Mouse (Mus musculus): ENCODE measurements around the gene Rora. TPM values are rescaled to one million over a fixed set of nuclear protein-coding genes. Genes with fewer than 3 reads are reported as not detected.

The Rora gene
- 100 to 1,000 TPM; 103 to 117 (median 104) TPM for total RNA-seq (2022)

DNA sequence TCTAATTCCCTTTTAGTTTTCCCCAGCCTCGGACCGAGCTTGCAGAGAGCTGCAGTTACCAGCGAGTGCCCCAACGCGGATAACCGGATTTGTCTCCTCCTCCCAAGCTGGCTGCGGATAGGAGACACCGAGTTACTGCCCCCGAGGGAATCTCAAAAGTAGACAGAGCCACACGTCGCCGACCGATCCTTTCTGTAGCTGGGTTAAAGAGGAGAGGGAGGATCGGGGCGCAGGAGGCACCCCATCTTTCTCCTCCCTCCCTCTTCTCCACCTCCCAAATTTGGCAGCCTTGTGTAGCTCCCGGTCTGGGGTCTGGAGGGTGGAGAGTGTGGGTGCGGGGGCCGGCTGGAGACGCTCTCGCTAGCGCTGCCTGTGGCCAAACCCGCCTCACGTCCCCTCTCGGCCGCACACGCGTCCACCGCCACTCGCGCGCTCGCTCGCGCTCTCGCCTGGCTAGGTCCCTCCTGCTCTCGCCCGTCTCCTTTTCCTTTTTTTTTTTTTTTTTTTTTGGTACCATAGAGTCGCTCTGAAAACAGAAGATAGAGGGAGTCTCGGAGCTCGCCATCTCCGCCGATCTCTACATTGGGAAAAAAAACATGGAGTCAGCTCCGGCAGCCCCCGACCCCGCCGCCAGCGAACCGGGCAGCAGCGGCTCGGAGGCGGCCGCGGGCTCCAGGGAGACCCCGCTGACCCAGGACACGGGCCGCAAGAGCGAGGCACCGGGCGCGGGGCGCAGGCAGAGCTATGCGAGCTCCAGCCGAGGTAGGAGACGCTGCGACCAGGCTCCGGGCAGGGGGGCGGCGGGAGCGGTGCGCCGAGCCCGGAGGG is at the start of gene Rora:
Gene Rora (plus strand): TSS at position 576 of the 828 bp plus-strand sequence.
- DNase-seq (ENCODE audit: low spot score in 2 of 2): peak; percentile 40 to 50

DNA sequence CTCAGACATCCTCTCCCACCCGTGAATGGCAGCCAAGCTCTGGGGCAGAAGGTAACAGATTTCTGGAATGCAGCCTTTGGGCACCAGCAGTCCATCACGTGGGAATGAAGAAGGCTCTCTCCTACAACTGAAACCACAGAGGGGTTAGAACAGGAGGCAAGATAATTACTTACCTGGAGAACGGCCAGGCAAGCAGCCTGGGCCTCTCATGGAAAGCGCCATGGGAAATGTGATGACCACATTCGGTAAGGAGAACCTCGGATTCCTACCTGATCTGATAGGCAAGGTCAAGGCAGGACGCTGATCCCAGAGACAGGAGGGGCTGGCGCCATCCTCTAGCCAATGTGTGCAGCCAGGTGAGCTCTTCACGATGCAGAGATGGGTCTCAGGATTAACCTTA is 39.6 kb upstream of the Rora start:
- no peak for DNase-seq (ENCODE audit: low spot score in 2 of 2)

DNA sequence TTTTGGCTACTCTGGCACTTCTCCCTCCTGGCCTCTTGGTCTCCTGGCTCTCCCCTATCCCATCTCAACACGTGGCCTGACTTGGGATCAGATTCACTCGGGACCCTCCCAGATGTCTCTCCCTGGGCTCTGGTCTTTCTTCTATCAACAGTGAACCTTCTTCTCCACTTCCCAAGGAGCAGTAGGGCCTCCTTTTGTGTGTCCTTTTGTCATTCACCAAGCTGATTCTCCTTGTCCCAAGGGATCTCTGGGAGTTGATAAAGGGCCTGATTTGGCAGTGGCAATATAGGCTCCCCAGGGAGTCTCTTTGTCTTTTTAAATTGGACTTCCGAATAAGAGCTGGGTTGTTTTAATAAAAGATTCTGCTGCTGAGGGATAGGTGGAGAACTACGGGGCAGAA is 36.5 kb upstream of the Rora start:
- no peak for DNase-seq (ENCODE audit: low spot score in 2 of 2)

DNA sequence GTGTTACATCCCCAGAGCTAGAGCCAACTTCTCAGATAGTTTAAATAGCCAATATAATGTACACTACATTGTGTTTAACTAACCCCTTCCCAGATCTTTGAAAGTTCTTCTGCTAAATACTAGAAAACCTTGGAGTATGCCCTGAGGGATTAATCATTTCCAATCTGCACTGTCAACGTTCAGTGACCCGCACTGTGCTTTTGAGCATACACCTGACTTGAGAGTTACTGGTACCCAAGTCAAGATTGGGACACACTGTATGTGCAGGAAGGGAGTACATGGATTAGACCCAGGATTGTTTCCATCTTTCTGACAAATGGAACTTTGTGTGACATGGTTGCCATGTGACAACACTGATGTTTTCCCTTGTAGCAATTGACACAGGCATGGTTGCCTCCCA is 33.5 kb upstream of the Rora start:
- DNase-seq (ENCODE audit: low spot score in 2 of 2): no peak

DNA sequence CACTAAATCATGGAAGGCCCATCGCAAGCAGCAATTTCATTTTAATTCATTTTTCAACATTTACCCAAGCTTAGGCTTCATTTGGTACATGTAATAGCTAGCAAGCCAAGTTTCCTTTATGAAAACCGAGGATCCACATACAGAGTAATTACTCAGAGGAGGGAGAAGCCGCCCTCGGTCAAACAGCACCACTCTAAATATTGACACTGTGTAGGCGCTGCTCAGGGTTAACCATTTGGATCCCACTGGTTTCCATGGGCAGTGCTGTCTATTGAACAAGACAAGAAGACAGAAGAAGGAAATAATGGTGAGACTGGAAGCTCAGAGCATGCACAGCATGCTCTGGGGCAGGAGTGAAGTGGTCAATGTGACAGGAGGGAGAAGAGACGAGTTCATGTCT is 33.1 kb upstream of the Rora start:
- DNase-seq (ENCODE audit: low spot score in 2 of 2): no peak

DNA sequence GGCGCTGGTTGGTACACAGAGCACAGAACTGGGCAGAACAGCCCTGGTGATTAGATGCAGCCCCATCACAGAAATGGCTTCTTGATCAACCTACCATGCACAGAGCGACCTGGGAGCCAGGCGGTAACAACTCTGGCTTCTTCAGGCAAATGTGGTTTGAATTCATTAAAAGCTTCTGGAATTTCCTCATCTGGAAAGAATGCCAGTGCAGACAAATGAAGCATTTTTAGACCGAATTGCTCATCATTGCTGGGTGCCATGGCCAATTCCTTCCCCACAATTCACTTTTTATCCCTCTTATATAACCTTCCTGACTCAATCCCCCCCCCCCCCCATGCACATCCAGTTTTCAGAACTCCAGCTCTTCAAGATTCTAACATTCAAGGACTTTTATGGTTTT is 28.6 kb upstream of the Rora start:
- no peak for DNase-seq (ENCODE audit: low spot score in 2 of 2)

DNA sequence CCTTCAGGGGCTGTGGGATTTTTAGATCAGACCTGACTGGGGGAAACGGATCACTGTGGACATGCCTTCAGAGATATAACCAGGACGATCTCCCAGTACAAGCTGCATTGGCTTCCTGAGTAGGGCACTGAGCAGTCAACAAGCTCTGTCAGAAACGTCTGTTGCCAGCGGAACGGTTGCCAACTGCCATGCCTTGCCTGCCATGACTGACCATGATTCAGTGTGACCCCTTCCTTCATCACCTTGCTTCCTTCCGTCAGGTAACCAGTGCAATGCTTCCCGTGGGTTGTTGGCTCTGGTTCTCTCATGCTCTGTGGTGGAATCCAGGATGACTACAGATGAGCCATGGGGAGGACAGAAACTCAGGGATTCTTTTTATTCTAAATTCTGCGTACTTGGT is 16.3 kb upstream of the Rora start:
- no peak for DNase-seq (ENCODE audit: low spot score in 2 of 2)

DNA sequence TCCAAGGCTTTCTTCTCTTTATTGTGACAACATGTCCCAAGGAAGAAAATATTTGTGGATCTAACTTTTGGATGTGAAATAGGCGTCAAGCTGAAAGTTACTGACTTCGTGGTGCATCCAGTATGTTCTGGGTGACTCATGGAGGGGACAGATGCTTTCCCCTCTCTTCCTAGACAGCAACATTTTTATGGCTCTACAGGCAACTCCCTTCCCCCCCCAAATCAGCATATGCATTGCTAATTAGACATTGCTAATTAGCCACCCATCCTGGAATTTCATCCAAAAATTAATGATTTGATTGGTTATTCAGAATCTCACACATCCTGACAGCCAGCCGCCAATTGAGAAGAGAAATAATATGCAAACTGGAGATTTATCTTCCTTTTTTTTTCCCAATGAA is 12.5 kb upstream of the Rora start:
- no peak for DNase-seq (ENCODE audit: low spot score in 2 of 2)

DNA sequence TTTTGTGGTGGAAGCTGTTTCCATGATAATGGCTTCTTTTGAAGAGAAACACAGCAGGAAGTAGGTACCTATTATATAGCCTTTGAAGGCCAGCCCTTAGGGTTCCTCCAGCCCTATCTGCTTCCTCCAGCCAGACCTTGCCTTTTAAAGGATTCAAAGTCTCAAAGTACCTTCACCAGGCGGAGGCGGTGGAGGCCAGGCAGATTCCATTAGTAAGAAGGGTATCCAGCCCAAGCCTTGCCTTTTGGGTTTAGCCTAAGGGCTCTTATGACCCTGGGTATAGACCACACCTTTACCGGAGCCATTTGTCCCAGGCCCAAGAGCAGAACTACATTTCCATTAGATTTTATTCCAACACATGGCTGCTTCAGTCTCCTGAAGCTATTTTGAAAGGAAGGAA is 5.5 kb upstream of the Rora start:
- DNase-seq (ENCODE audit: low spot score in 2 of 2): no peak

DNA sequence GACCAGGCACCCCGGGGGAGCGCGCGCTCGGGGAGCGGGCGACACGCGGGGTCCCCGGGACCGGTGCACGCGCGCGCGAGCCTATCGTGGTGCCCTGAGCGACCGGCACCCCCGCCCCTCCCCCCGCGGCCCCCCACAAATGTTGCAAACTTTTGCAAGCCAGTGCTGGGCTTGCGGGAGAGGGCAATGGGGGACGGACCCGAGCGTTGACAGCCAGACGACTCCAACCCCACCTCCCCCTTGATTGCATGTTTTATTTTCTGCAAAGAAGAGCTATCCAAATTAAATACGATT is 400 bp downstream of the Rora start:
- no peak for DNase-seq (ENCODE audit: low spot score in 2 of 2)

DNA sequence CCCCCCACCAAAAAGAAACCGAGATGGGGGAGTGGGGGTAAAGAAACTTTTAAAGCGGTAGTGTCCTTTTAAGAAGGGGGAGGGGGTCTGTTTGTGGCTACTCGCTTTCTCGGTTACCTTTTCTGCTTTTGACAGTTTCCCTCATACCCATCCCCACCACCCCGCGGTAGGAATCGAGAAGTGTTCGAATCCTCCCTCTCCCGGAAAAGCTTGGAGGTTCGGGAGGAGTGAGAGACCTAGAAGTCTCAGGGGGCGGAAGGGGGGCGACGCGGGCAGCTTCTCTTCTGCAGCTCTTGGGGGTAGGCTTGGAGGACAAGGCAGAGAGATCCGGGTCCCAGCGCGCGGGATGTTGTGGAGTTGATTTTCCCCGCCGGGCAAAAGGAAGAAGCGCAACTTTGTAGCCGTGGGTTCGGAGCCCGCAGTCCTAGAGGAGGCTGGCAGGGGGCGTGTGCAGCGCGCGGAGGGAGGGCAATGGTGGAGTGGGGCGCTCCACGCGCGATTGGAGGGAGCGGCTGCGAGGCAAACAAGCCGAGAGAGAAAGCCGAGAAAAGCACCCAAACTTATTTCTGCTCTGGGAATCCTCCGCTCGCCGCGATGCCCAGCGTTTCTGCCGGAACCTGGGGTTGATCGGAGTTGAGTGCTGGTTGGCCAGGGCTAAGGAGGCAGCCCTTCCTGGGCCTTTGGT is 889 bp downstream of the Rora start:
- DNase-seq (ENCODE audit: low spot score in 2 of 2): peak; percentile 3 to 14

DNA sequence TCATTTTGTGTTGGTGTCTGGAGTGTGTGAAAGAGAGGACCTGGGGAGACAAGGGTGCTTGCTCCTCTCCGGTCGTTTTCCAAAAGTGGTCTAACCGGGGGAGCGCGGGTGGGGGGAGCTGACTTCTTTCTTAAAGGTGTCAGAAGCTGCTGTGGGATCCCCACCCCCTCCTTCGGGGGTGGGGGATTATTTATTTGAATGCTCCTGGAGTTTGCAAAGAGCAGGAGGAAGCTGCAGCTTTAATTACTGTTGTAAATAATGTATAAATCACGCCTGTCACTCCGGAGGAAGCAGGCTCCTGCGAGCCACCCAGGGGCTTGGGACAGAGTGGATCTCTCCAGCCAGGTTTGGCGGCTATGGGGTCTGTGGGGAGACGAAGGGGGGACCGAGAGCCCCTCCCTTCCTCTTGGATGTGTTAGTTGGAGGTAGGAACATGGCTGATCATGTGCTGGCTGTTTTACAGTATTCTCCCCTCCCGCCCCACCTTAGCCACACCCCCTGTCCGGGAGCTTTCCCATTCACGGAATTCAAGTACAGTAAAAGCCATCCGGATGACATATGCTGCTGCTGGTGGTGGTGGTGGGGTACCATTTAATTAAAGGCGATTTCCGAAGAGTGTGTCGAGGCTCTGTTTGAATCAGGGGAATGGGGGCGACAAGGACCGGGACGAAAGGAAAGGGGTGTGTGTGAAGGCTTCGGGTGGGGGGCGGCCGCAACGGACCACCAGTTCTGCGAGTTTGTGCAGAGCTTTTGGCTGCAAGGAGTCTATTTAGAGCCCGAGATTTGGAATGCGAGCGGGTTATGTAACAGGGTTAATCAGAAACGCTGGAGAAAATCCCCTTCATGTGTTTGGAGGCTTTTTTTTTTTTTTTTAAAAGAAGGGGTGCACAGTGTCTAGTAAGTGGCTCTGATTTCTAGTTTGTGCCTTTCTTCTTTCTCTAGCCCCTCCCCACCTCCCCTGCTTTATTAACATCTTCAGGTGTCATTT is 1.7 kb downstream of the Rora start:
- DNase-seq (ENCODE audit: low spot score in 2 of 2): peak; percentile 8 to 21

DNA sequence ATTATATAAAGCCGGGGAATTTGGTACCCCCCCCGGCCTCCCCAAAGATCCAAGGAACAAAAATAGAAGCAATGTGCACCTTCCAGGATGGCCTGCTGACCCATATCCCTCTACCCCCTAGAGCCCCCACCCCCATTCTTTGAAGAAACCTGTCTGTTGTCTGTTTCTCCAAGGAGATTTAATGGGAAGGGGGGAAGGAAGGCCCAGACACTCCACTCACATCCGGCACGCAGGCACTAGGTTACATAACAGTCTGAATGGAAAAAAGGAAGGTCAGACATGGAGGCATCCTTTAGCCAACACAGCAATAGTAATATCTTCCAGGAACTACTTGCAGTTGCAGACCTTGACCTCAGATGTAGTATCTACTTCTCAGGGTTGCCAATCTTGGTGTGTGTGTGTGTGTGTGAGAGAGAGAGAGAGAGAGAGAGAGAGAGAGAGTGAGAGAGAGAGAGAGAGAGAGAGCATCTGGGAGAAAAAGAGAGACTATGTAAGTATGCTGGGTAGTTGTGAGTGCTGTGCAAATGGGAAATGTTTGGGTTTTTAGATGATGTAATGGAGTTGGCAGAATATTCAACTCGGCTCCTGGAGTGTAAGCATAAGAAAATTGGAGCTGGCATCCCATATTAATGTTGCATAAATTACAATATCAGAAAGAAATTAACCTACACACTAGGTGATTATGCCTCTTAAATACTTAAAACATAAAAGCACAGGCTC is 2.6 kb downstream of the Rora start:
- DNase-seq (ENCODE audit: low spot score in 2 of 2): peak in 1 of 2 experiments; percentile 15

DNA sequence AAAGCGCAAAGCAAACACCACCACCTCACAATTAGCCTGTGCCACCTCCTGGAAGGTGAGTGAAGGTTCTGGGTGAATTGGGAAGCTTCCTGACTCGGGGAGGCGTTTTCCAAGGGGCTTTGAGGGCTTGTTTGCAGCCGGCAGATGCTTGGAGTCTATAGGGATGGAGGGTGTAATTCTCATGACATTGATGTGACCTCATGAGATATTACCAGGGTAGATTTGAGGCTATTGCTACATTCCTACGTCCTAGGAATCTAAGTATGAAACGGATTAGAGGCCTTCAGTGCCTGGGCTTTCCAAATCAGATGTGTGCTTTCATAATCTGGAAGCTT is 3.2 kb downstream of the Rora start:
- DNase-seq (ENCODE audit: low spot score in 2 of 2): no peak

DNA sequence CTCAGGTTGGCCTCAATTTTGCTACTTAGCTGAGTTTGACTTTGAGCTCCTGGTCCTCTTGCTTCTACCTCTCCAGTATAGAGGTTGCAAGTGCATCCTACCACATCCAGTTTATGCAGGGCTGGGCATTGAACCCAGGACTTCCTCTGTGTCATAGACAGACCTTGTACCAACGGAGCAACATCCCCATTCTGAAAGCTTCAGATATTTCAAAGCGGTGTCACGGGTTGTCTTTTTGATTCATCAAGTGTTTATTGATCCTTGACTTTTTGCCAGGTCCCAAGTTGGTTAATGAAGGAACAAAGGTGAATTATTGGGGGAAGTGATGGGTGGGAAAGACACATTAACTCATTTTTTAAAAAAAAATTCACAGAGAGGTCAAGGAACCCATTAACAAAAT is 17.1 kb downstream of the Rora start:
- no peak for DNase-seq (ENCODE audit: low spot score in 2 of 2)

DNA sequence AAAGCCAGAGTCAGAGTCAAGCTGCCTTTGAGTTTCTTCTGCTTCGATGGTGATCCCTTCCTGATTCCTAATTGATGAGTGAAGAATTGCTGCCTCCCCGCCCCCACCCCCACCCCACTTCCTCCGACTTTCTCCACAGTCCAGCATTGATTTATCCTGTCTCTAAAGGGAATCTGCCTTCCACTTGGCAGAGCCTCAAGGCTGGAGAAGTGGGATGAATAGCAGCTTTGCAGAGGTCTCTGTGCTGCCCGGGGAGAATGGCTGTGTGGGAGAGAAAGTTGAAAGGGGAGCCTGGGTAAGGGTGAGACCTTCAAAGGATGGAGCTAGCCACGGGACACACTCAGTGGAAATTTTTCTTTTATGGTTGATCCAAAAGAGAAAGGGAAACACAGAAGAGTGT is 18.9 kb downstream of the Rora start:
- no peak for DNase-seq (ENCODE audit: low spot score in 2 of 2)

DNA sequence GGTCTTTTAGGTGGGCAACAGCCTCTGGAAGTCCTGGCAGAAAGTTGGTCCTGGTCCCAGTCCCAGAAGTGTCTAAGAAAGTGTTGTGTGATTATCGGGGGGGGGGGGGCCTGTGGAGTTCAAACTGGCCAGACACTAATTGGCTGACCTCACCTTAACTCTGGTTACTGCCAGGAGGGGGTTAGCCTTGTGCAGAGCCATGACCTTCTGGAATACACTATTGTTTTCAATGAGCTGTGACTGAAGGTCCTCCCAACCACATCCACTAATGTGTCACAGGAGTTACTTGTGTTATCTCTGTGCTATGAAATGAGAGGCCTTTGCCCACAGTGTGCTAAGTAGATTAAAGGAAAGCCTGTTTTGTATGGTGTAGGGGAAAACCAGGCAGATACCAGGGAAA is 19.6 kb downstream of the Rora start:
- DNase-seq (ENCODE audit: low spot score in 2 of 2): no peak

DNA sequence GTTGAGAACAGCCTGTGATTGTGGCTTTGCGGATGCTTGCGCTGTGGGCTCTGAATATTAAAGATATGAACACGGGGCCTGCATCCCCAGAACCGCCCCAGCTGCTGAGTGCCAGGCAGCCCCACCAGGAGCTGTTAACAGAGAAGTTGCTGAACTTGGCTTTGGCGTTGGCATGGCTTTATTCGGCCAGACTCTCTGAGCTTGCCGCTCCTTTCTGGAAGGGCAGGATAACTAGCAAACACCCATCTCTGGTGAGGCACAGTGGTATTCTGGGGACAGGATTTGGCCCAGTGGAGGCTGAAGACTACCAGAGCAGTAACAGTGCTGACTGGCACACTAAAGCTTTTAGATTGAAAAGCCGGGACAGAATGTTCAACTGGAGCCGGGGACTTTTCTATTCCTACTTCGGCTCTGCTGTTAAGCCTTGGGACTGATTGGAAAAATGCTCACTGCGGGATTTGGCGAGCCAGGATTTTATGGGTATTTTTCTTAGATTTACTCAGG is 26.3 kb downstream of the Rora start:
- no peak for DNase-seq (ENCODE audit: low spot score in 2 of 2)

DNA sequence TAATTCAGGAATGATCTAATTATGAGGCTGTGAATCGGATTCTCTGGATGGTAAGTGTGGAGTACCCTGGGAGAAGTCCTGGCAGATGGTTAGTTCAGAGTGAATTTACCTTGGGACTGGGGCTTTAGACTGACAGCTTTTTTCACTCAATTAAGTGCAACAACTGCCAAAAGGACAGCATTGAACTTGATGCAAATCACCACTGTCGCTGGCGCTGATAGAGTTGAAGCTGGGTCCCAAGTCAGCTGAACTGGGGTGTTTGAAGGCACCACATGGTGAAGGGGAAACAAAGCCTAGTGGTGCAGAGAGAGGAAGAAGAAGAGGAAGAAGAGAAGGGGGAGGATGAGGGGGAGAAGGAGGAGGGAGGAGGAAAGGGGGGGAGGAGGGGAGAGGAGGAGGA is 30.4 kb downstream of the Rora start:
- DNase-seq (ENCODE audit: low spot score in 2 of 2): no peak

DNA sequence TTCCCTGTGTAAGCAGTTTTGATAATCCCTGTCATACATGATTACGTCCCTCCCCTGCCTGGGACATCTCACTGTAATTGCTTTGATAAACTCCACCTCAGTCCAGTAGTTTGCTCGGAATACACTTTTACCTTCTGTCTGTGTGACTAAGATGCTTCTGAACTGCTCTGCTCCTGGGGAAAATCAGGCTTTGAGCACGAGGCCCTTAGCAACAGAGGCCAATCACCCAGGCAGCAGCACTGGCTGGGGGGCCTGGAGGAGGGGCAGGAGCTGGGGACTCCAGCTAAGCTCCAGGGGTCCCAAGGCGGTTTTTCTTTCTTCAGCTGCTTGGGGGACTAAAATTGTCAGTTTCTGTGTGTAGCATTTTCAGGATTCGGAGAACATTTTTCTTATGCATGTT is 32.0 kb downstream of the Rora start:
- no peak for DNase-seq (ENCODE audit: low spot score in 2 of 2)

DNA sequence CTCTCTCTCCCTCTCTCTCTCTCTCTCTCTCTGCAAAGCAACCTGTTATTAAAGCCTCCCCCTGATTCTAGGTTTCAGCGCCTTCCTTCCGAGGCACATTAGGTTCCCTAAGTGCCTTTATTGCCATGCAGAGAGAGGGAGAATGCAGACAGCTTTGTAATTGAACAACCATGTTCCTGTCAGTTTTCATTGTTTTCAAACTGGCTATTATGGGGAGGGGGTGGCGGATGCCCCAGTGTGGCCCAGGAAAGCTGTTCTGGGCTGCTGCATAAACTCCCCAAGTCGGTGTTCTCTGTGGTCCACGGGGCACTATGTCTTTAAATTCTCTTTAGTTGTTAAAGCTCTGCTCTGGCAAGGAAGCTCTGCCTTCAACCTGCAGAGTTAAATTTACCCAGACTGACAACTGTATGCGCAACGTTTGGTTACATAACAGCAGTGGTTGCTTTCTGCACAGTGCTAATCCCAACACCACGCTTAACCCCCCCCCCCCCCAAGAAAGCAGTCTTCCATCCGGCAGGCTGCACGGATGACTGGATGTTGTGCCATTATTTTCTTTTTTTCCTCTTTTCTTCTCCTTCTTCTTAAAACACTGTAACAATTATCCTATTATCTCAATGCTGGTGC is 33.8 kb downstream of the Rora start:
- no peak for DNase-seq (ENCODE audit: low spot score in 2 of 2)

Data from gastrocnemius, adult 8-10 months (tissue).